Mouse (Mus musculus): ENCODE measurements around the gene Fli1.

Fli1 gene

DNA sequence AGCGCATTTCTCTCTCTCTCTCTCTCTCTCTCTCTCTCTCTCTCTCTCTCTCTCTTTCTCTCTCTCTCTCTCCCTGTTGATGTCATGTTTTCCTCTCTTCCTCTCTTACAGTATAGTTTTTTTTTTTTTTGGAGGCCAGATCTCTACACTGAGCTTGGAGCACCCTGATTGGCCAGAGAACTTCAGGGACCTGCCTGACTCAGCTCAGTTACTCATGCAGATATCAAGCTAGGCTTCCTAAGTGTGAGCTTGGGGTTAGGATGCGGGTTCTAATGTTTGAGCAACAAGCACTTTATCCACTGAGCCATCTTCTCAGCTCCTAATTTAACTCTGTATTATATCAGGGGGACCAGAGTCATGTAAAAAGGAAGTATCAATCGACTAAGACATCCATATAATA, 126.7 kb downstream of the Fli1 start:
- in situ Hi-C loops (cut with MboI, MseI) = no loop called here

DNA sequence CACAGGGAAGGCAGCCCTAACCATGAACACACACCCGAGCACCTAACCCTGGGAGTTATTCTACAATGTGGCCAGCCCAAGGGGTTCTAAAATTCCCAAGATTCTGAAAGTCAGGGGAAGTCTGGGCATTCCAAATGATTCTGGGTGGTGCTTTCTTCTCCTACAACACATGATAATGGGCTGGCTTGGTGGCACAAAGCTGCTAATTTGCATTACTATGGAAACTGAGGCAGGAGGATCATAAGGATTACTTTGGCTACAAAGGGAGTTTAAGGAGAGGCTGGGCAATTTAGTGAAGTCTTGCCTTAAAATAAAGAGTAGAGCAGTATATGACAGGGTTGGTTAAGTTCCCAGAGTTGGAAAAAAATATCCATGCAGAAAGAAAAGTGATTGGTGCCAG, 127.7 kb downstream of the Fli1 start:
- in situ Hi-C loops (cut with MboI, MseI) = no loop called here

DNA sequence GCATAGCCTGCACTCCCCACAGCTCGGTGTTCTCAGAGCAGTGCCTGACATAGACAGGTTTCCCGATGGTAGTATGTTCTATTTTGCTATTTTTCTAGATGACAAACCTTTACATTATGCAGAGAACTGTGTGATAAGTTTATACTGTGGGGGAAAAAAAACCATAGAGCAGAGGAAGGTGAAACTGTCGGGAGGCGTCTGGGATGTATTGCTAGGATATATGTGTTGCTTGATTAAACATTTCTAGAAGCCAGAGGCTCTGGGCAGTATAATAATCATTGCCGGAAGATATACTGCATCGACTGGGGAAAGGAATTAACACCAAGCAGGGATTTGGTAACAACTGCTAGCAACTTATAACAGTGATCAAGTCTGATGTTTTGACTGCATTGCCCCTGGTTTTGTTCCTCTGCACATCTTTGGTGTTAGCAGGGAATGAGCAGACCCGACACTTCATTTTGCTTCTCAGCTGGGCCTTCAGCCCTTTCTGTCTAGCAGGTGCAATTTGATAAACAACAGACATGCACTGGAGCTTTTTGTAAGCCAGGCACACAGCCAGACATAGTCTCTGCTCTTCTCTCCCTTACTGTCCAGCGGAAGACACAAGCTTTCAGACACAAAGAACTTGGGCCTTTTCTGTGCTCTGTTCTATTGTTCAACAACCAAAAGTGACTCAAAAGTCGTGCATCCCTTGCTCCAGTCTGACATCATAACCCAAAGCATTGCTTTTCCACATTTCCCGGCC, 129.7 kb downstream of the Fli1 start:
- in situ Hi-C loops (cut with MboI, MseI) = no loop called here

DNA sequence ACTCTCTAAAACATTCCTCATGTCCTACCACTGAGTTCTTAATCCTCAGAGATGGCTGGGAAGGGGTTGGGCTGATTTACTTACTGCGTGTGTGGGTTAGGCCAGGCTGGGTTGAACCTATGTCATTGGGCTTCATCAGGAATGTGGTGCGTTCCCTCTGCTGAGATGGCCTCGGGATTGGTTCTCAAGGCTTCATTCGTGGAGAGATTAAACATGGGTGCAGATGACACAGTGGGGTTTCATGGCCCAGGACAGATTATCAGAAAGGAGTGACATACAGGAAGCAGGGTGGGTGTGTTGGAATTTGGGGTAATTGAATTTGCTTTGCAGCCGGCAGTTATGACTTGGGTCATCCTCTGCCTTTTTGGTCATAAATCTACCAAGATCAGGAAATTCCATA, 131.2 kb downstream of the Fli1 start:
- in situ Hi-C loops (cut with MboI, MseI) = no loop called here

DNA sequence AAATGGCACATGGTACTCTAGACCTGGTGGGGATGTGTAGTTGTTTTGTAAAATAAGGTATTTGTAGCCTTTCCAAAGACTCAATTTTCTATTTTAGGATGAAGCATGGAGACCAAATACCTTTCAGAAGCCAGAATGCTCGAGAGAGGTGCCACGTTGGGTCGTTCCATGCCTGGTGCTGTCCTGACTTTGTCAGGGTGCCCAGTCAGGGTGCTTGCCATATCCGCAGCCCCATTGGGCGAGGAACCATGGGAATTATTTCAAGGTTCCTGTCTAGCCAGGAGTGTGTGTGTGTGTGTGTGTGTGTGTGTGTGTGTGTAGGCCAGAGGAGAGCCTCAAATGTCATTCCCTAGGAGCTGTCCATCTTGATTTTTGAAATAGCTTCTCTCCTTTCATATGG, 132.0 kb downstream of the Fli1 start:
- in situ Hi-C loops (cut with MboI, MseI) = no loop called here

DNA sequence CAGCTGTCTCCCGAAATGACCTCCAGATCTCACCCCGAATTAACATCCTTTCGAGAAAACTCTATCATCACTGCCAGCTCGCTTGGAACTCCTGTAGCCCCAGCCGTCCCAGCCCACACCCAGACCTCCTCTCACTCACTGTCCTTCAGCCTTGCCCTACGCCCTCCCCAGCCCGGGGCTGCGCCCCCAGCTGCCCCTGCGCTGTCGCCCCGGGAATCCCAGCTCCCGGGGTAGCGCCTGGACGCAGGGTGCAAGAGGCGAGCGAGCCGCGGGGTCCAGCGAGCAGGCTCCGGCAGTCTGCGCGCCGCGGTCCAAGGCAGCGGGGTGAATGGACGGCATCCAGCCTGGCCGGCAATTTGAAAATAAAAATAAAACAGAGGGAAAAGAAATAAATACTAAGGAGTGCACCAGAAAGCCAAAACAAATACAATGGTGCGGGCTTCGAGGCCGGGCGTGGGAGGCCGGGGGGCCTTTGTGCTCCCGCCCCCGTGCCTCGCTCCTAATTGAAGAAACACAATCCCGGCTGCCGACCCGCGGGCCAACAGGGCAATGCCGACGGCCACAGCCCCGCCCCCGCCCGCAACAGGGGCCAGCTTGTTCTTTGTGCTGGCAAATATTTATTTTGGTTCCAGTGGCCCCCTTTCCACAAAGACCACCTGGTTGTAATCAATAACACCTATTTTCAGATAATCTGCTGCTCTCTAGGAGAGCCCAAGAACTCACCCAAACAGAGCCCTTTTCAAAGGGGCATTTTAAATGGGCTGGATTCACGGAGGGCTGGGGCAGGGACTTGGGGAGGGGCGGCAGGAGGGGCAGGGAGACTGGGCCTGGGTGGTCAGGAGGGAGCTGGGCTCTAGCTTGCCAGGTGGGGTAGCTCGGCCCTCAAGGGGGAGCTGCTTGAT, 133.3 kb downstream of the Fli1 start:
- in situ Hi-C loops (cut with MboI, MseI) = loop anchor here (5.0 to 10.0 kb wide), 3 partner anchors 145 to 683 kb away; no protein-coding TSS in a partner anchor

DNA sequence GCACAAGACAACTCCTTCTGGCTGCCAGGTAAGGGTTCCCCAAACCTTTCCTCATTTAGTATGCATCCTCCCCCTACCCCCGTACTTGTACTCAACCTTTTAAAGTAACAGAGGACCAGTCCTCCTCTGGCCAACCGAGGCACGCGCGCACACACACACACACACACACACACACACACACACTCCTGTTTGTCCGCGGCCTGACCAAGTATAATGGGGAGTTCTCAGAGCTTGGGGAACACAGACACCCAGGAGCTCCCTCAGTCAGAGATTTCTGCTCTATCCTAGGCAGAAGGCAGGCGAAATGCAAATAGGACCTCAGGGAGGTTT, 134.0 kb downstream of the Fli1 start:
- in situ Hi-C loops (cut with MboI, MseI) = loop anchor here (5.0 to 10.0 kb wide), 3 partner anchors 146 to 684 kb away; no protein-coding TSS in a partner anchor

DNA sequence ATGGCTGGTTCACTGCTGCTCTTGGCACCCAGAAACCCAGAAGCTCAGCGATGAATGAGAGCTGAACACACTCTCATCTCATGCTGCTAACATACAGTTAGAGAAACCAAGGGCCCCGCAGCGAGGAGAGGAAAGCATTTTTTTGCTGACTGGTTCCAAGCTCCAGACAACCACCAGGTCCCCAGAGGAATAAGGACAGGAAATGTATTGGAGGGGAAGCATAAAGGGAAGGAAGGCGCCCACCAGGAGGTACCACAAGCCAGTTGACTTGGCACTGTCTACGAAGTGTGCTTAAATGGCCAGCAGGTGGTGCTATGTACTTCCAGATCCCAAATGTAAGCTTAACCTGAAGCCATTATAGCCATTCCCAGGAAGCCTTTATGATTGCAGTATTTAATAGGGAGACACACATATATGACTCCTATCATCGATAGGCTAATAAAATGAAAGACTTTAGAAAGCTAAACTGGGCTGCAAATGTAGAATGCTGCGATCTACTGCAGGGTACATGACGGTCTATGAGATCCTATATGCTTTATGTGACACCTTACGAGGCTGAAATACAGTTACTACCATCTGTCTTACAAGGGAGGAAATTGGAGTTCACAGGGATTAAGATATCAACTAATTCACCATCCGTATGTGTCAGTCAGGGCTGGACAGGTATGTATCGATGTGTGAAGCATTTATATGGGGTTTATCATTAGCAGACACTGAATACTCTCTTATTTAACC, 137.3 kb downstream of the Fli1 start:
- in situ Hi-C loops (cut with MboI, MseI) = loop anchor here (5.0 to 10.0 kb wide), 3 partner anchors 149 to 687 kb away; no protein-coding TSS in a partner anchor

DNA sequence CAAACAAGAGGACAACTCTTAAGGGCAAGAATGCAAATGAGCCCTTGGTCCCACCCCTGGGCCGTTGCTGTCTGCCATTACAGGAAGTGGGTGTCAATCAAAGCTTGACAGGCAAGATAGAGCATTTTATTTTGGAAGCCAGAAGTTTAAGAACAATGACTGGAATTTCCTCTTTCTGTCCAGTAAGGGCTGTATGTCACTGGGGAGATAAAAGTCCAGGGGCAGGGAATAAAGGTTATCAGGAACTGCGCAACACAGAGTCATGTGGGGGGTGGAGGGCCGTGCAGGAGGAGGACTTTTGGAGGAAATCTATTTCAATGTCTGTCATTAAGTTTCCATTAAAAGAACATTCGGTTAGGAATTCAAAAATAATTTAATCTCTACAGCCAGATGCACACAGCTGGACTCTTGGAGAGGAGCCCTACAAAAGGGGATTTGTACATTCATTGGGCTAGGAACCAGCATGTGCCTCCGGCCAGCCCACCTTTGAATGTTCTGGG, 141.9 kb downstream of the Fli1 start:
- in situ Hi-C loops (cut with MboI, MseI) = loop anchor here (10.0 kb wide), 2 partner anchors 154 to 184 kb away; no protein-coding TSS in a partner anchor

DNA sequence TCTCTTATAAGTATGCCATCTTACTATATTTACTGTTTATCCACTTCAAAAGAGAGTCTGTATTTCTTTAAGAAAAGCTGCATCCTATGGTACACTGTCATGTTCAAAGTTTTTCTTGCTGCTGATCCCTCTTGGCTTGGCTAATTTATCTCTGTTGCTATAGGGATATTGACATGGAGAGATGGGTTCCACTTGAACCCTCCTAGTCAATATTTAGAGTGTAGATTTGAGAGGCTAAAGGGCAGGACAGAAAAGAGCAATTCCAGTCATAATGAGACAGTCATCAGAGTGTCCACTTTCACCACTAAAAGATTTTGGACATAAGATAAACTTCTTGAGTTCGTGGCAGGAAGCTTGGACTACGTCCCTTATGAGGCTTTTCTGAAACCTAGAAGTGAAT, 142.4 kb downstream of the Fli1 start:
- in situ Hi-C loops (cut with MboI, MseI) = loop anchor here (10.0 kb wide), 2 partner anchors 155 to 185 kb away; no protein-coding TSS in a partner anchor

DNA sequence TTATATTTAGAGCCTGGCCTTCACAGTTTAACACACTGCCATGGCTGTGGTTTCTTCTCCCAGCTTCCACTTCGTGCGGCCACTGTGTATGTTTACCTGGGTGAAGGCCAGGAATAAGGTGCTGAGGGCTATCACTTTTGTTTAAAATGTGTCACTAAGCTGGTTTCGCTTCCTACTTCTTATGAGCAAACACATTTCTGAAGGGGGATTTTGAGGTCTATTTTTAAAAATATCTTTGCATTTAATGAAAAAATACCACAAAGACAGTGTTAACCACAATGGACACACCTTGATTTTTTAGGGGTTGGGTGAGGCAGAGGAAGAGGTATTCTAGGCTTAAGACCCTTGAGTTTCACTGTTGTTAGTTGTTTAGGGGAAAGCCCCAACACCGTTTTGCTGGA, 147.9 kb downstream of the Fli1 start:
- in situ Hi-C loops (cut with MboI, MseI) = loop anchor here (10.0 kb wide), 1 partner anchor 840 kb away; no protein-coding TSS in a partner anchor

DNA sequence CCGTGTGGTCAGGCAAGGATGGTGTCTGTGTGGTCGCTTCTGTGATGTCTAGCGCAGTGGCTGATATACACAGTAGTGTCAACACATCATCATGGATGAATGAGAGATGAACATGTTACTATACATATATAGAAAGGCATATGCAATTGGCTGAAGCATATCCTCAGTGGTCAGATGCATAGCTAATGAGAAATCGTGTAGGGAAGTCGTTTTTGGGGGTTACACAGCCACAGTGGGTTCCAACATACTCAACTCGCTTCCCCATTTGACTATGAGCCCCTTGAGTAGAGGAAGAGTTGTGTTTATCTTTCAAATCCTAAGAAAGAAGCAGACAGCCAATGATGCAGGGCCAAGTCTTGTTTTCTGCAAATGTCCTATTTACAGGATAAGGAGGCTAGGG, 149.9 kb downstream of the Fli1 start:
- in situ Hi-C loops (cut with MboI, MseI) = loop anchor here (10.0 kb wide), 1 partner anchor 842 kb away; no protein-coding TSS in a partner anchor

DNA sequence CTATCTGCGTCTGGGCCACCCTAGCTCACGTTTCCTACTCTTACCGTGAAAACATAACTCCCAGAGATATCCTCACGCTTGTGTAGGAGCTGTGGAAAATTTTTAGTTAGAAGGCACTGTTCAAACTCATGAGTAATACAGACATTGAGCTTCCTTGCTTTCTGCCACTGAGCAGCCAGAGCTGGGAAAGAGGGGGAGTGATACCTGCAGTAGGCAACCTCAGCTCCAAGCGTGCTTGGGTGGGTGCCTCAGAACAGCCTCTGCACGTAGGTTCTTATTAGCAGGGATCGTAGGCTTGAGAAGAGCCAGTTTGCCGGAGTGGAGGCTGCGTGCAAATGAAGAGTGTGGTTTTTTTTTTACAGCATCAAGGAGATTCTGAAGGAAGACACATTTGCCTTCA, 151.0 kb downstream of the Fli1 start:
- in situ Hi-C loops (cut with MboI, MseI) = loop anchor here (10.0 kb wide), 1 partner anchor 843 kb away; no protein-coding TSS in a partner anchor

DNA sequence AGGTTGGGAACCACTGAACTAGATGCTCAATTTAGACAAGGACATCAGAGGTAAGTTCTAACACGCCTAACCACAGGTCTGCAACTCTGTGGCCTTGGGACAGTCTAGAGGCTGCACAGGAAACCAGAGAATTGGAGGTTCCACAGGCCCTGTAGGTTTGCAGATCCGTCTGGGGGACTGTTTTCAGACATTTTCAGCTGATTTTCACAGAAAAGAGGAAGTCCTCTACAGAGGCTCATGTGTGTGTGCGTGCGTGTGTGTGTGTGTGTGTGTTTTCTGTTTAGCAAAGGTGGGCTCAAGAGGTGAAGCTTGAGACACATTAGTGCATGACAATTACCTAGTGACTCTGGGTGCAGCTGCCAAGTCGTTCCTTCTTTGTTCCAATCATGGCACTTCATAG, 151.6 kb downstream of the Fli1 start:
- in situ Hi-C loops (cut with MboI, MseI) = loop anchor here (10.0 kb wide), 1 partner anchor 844 kb away; no protein-coding TSS in a partner anchor

DNA sequence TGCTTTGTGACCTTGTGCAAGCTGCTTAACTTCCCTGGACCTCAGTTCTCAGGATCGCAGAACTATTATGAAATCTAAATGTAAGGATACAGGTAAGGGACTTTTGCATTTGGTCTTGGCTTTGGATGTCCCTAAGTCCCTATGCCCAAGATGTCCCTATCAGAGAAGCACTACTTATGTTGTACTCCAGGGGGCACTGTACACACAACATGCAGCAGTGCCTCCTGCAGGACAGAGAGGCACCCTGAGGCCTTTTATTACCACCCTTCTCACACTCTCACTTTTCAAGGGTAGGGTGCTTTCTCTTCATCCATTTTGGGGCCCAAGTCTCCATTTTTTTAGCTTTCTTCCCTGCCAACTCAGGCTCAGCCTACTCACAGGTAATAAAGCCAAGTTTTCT, 154.5 kb downstream of the Fli1 start:
- in situ Hi-C loops (cut with MboI, MseI) = no loop called here

DNA sequence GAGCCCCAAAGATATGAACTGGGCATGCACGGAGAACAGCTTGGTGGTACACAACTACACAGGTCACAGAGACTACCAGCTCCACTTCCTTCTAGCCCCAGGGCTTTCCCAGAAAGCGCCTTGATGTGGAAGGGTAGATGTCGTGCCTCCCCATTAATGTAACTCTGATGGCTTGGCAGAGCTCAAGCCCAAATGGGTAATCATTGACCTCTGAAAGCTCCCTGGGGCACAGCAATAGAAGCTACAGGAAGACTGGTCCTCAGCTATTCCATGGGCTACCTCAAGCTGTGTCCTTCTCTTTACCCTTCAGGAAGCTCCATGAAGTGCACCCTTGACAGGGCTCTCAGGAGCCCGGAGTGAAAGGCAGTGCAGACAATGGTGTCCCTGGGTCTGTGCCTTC, 157.8 kb downstream of the Fli1 start:
- in situ Hi-C loops (cut with MboI, MseI) = no loop called here

DNA sequence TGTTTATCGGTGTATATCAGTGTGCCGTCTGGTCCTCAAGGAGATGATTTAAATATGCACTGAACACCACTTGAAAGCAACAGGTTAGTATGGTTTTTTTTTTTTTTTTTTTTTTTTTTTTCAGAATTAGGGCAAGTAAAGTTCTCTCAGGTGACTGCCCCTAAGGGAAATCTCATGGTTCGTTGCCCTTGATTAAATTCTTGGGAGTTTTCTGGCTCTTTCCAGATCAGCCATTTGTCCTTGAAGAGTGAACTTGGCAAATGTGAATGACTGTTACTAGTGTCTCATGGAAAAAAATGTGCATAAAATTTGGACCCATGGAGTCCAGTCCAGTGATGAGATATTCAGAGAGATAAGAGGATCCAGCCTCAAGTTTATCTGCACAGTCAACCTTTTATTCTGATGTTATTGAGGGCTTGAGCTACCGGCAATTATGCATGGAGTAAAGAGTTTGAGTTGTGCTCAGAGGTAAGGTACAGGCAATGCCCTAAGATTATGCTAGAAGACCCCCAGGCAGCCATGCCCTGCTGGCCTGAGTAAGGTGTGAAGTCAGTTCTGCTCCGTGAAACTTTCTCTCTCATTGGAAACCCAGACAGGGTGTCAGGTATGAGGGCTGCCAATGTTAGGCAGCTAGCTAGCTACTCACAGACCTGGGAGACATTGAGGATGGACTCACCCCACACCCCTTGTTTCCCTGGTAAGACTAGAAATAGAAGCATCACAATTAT, 165.6 kb downstream of the Fli1 start:
- in situ Hi-C loops (cut with MboI, MseI) = no loop called here

DNA sequence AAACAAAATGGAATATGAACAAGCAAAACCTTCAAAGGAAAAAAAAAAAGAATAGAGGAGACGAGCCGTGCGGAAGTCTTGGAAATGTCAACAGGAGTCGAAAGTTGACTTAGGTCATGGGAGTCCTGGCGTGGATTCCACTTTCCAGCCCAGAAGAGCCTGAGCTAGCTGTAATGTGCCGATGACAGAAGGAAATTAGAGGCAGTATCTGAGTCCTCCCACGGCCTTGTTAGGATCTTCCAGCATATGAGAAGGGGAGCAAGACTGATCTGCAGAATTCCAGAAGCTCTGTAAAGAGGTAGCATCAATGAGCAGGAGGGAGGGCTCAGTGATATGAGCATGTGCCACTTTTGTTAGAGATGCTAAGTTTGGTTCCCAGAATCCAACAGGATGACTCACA, 166.6 kb downstream of the Fli1 start:
- in situ Hi-C loops (cut with MboI, MseI) = no loop called here

DNA sequence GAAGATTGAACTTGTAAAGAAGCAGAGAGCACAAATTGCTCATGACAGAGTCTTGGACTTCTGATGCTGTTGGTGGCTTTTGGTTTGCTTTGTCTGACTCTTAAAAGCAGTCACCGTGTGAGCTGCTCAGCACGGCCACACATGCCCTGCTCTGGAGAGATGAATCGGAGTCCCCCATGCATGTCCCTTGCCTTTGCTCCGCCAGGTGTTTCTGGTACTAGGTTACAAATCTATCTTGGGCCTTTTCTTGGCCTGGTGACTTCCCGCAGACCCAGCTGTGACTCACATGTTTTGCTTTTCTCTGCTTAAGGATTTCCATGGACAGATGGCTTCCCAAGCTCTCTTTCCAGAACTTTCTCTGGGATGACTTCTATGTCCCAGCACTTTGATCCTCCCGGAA, 169.0 kb downstream of the Fli1 start:
- in situ Hi-C loops (cut with MboI, MseI) = no loop called here

Measured in T-helper 2 cell (primary cell).